ENCODE assay signal across 9 mouse cellular contexts in genomic region chr7:120598355-120598754, GRCm38 (mm10). TPM values are rescaled to one million over a fixed set of nuclear protein-coding genes. Genes with fewer than 3 reads are reported as not detected.
DNase-seq lines count a peak whose midpoint lies in the region; ATAC-seq and TF ChIP-seq lines count a peak whose summit lies in the region.
"Had no signal": no experiment of that assay in that cellular context is flagged by ENCODE, and none has a peak within 500 bp of the region (broad histone marks: within the 10 kb centered on the region; RNA-seq: fewer than 3 reads in every experiment).

No protein-coding gene starts in this region.

- TF ChIP-seq POLR2A in cortical plate, adult 2 months (IDR thresholded peaks at IDR 0.05; ENCODE audit: extremely low read depth, insufficient read depth, low read length): no peak

- H3K27ac ChIP-seq in heart, embryonic 13.5 days (replicated peaks): no peak overlapping the region
- no peak overlapping the region for H3K27ac ChIP-seq in cortical plate, adult 2 months (ENCODE audit: insufficient read depth, low read length)
- H3K27ac ChIP-seq in forebrain, postnatal 0 days (ENCODE audit: low read depth, low read length): peak overlapping the region; percentile 66; the same call in 1 of the 2 replicates
- no peak overlapping the region for H3K27ac ChIP-seq in limb, embryonic 15.5 days

- no peak for TF ChIP-seq CTCF in cortical plate, adult 2 months (IDR thresholded peaks at IDR 0.05; ENCODE audit: extremely low read depth, insufficient read depth, low read length)
- no peak for TF ChIP-seq CTCF in forebrain, postnatal 0 days (IDR thresholded peaks at IDR 0.05; ENCODE audit: low read depth)

- H3K4me2 ChIP-seq in heart, embryonic 13.5 days: peak overlapping the region; percentile 77
- H3K4me2 ChIP-seq in forebrain, postnatal 0 days (ENCODE audit: low read depth): peak overlapping the region; percentile 75
- peak overlapping the region; percentile 76; the same call in 1 of the 2 replicates for H3K4me2 ChIP-seq in limb, embryonic 15.5 days

- WGBS in heart, embryonic 13.5 days: 78% methylated on average over 7 of the region's 7 CpGs
- WGBS in forebrain, postnatal 0 days: 73% methylated on average over 7 of the region's 7 CpGs
- 78% methylated on average over 7 of the region's 7 CpGs for WGBS in limb, embryonic 15.5 days

- H3K4me3 ChIP-seq in heart, embryonic 13.5 days: peak overlapping the region; percentile 56; the same call in 1 of the 2 replicates
- H3K4me3 ChIP-seq in cortical plate, adult 2 months (ENCODE audit: insufficient read depth, low read length): peak overlapping the region; percentile 38
- peak overlapping the region; percentile 41 for H3K4me3 ChIP-seq in forebrain, postnatal 0 days (ENCODE audit: low read depth, low read length)
- H3K4me3 ChIP-seq in limb, embryonic 15.5 days: peak overlapping the region; percentile 46

- no peak overlapping the region for H3K9ac ChIP-seq in heart, embryonic 13.5 days
- H3K9ac ChIP-seq in forebrain, postnatal 0 days: peak overlapping the region; percentile 62
- no peak overlapping the region for H3K9ac ChIP-seq in limb, embryonic 15.5 days

- ATAC-seq in heart, embryonic 13.5 days (ENCODE audit: extremely low read depth, insufficient number of reproducible peaks, low FRiP score, low TSS enrichment): no peak
- ATAC-seq in forebrain, postnatal 0 days: no peak; the same call in 1 of the 2 replicates
- no peak for ATAC-seq in limb, embryonic 15.5 days (ENCODE audit: insufficient number of reproducible peaks, low FRiP score, low TSS enrichment, low read depth)
- ATAC-seq: CD4-positive, CD25-positive, alpha-beta regulatory T cell, adult 4 months had no signal

- no peaks in the 10 kb centered on the region for H3K4me1 ChIP-seq in heart, embryonic 13.5 days
- no peaks in the 10 kb centered on the region for H3K4me1 ChIP-seq in cortical plate, adult 2 months (ENCODE audit: control insufficient read depth, insufficient read depth, low read length)
- H3K4me1 ChIP-seq in forebrain, postnatal 0 days (ENCODE audit: insufficient read depth): no peaks in the 10 kb centered on the region
- H3K4me1 ChIP-seq in limb, embryonic 15.5 days: no peaks in the 10 kb centered on the region

- no peaks in the 10 kb centered on the region for H3K9me3 ChIP-seq in heart, embryonic 13.5 days
- no peaks in the 10 kb centered on the region for H3K9me3 ChIP-seq in forebrain, postnatal 0 days (ENCODE audit: low read length)
- no peaks in the 10 kb centered on the region for H3K9me3 ChIP-seq in limb, embryonic 15.5 days

- DNase-seq in heart, postnatal 14 days: no peak
- no peak for DNase-seq in forebrain, postnatal 0 days
- no peak for DNase-seq in left cerebral cortex, adult 11 months (ENCODE audit: low spot score)
- DNase-seq in spleen, adult 12 weeks (ENCODE audit: low spot score): no peak
- no peak for DNase-seq in embryo, embryonic 10.5 days (ENCODE audit: low spot score)

- peaks cover 27% of the 10 kb centered on the region for H3K27me3 ChIP-seq in heart, embryonic 13.5 days (replicated peaks)
- H3K27me3 ChIP-seq in forebrain, postnatal 0 days (ENCODE audit: insufficient read depth, low read length): no peaks in the 10 kb centered on the region
- H3K27me3 ChIP-seq in limb, embryonic 15.5 days: peaks cover 5% of the 10 kb centered on the region; the same call in 1 of the 2 replicates

- no peaks in the 10 kb centered on the region for H3K36me3 ChIP-seq in heart, embryonic 13.5 days
- no peaks in the 10 kb centered on the region for H3K36me3 ChIP-seq in forebrain, postnatal 0 days (ENCODE audit: insufficient read depth)
- no peaks in the 10 kb centered on the region for H3K36me3 ChIP-seq in limb, embryonic 15.5 days

- intact Hi-C loops in heart, postnatal 14 days (cut with DNase I): no loop called here

RNA-seq across cellular contexts. Expression of gene Uqcrc2, which starts 36.6 kb away (rescaled TPM):
- 401 and 425 TPM in 2 replicates for polyA plus RNA-seq in heart, embryonic 13.5 days (2015; fragmentation: Nextera tagmentation; extraction: Ambion mirVana)
- total RNA-seq in heart, postnatal 14 days (2021): 1,000 to 10,000 TPM; 1,074 to 1,083 TPM
- polyA plus RNA-seq in cortical plate, adult 2 months (2012; rRNA removed): 205 and 211 TPM in 2 replicates
- total RNA-seq in forebrain, postnatal 0 days (2014; rRNA removed): 192 and 198 TPM in 2 replicates
- polyA plus RNA-seq in forebrain, postnatal 0 days (2015; fragmentation: Nextera tagmentation; extraction: Ambion mirVana): 239 and 241 TPM in 2 replicates
- 171 and 182 TPM in 2 replicates for polyA plus RNA-seq in limb, embryonic 15.5 days (2015; fragmentation: Nextera tagmentation; extraction: Ambion mirVana)
